Mouse (Mus musculus) neural tube, embryonic 10.5 days (tissue): ENCODE measurements around the gene Yaf2.

Source experiments
- DNase-seq: peaks from one replicate; pipeline ENCODE4 v3.0.0-alpha.2; 2017; ENCODE audit warnings: low spot score; ENCODE audit errors: extremely low spot score

Yaf2 gene

GRCm38 (mm10) chr15:93287628-93288027, 49.1 kb downstream of the Yaf2 start:
- DNase-seq, result no peak

DNA sequence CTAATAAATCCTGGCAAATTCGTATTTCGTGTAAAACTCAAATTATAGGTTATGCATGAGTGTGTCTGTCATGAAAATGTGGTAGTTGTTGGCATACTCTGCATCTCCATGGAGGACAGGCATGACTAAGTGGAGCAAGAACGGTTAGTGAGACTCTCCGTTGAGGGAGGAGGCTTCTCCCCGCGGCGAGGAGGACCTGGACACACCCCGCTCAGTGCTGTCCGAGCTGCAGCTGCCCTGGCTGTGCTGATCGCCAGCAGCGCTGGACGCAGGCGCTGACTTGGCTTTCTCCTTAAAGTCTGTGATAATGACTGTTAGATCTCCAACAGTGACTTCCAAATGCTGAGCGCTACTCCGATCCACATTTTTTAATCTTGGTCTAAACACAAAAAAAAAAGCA, 51.5 kb downstream of the Yaf2 start:
- DNase-seq, result no peak

- DNase-seq, result no peak
Observed at GRCm38 (mm10) chr15:93284326-93284725, 52.4 kb downstream of the Yaf2 start.

- no peak for DNase-seq
Observed at GRCm38 (mm10) chr15:93283349-93283748, 53.4 kb downstream of the Yaf2 start.

- peak; percentile 27 for DNase-seq
Observed at GRCm38 (mm10) chr15:93276276-93276675, 60.5 kb downstream of the Yaf2 start.

DNA sequence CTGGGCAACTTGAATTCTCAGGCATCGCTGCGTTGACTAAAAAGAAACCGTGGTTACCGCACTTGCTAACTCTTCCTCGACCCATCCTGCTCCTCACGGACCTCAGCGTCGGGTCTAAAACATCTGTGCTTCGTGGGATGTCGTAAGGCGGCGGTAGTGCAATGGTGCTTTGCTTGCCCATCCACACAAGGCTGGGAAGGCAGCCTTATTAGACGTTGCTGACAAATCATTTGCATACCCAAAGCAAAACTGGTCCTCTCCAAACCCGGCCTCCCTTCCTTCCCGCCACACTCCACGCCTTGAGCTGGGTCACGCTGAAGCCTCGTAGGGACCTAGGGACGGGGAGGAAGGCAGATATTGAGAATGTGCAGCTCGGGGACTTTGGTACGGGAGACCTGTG, 61.1 kb downstream of the Yaf2 start:
- no peak for DNase-seq

- DNase-seq, result peak; percentile 100
Observed at GRCm38 (mm10) chr15:93274679-93275583, 61.8 kb downstream of the Yaf2 start, which contains the start of gene Gxylt1. Gxylt1 (minus strand) TSS chr15:93275179.

DNA sequence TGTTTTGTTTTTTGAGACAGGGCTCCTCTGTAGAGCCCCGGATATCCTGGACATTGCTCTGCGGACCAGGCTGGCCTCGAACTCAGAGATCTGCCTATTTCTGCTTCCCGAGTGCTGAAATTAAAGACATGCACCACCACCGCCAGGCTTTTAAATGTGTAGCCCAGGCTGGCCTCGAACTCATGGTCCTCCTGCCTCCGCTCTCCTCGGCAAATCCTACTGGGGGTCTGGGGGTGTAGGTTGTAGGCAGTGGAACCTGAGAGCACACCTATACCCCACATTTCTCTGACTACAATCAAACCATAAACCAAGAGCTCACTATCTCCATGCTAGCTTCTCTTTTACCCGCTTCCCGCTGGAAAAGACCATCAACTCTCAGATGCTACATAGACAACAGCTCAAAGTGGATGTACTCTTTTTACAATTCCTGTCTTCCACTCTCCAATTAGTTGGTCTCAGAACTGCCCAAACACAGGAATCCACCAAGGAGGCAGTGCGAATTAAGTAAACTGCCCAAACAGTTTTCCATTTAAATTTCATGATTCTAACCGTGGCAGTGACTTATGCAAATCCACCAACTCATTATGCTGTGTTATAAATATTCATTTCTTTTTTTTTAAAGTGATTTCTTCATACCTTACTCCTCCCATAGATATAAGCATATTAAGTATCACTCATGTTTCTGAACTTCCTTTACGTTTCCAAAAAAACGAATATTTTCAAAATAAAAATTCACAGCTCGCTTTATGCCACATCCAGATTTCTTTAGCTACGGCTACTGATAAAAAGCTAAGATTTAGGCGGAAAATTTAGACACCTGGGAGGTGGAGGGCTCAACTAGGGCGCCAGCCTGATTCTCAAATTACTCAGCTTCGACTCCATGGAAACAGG, 62.7 kb downstream of the Yaf2 start:
- no peak for DNase-seq

DNA sequence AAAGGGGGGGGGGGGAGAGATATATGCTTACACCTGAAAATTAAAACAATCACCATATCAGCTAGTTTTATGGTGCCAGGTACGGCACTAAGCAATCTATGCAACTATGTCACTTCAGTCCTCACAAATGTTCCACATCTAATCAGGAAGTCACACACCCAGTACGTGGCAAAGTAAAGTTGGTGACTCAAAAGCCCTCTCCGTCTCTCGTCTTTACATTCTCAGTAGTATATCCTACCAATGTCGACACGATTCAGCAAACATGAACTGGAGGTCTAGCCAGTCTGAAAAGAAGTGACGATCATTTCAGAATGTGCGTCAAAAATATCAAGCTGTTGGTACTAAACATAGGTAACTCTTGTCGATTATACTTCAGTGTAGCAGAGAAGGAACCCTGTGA, 63.8 kb downstream of the Yaf2 start:
- DNase-seq, result no peak

DNA sequence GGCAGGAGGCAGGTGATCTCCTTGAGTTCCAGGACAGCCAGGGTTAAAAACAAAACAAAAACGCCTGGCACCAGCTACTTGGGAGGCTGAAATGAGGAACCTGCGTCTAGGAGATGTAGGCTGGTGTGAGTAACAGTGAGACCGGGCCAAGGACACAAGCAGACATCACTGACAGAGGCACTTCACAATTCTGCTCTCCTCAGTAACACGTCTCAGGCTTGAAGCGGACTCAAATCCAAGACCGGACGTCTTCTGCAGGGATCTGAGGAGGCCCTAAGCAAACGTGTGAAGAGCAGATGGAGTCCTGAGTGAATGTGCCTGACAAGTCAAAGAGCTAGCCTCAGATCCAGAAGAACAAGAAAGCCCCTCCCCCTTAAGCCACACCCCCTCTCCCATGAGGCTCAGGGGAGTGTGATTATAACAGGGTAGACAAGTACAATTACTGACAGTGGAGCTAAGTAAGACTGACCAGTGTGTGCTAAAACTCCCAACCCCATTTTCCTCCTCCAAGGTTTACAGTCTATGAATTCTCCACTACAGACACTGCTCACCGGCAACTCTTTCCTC, 66.4 kb downstream of the Yaf2 start:
- no peak for DNase-seq

GRCm38 (mm10) chr15:93269572-93269971, 67.2 kb downstream of the Yaf2 start:
- no peak for DNase-seq

- DNase-seq, result no peak
Observed at GRCm38 (mm10) chr15:93268001-93268400, 68.7 kb downstream of the Yaf2 start.

- no peak for DNase-seq
Observed at GRCm38 (mm10) chr15:93267479-93267878, 69.3 kb downstream of the Yaf2 start.

DNA sequence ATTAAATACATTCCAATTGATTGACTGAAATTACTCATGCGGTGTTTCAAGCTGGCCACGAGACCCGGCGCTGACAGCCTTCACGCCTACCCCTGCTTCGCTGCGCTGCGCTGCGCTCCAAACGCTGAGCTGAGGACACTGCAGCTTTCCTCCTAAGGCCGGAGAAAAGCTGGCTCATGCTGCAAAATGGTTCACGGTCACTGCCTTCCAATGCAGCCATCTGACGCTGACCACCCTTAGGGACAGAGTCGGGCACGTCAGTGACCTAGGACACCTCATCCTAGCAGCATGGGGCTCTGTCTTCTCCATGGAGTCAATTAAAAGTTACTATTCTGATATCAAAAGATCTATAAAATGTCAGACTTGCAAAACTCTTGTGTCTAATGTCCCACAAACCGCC, 70.4 kb downstream of the Yaf2 start:
- DNase-seq, result no peak

DNA sequence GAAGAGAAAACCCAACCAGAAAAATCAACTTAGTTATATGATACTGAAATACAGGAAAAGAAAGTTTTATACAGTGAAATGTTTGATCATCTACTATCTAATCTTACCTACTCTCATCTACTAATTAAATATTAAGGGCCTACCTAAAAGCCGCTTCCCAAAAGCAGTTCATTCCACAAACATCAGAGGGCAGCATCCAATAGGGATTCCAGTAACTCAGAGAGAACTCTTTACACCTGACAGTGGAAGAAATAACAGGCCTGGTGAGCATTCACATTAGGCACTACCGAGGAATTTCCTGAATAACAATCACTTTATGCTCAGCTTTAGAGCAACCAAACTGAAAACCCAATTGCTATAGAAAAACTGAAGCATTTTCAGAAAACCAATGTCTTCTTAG, 71.0 kb downstream of the Yaf2 start:
- no peak for DNase-seq

- DNase-seq, result no peak
Observed at GRCm38 (mm10) chr15:93265231-93265630, 71.5 kb downstream of the Yaf2 start.

- no peak for DNase-seq
Observed at GRCm38 (mm10) chr15:93264221-93264620, 72.5 kb downstream of the Yaf2 start.

- DNase-seq, result no peak
Observed at GRCm38 (mm10) chr15:93263566-93263965, 73.2 kb downstream of the Yaf2 start.

DNA sequence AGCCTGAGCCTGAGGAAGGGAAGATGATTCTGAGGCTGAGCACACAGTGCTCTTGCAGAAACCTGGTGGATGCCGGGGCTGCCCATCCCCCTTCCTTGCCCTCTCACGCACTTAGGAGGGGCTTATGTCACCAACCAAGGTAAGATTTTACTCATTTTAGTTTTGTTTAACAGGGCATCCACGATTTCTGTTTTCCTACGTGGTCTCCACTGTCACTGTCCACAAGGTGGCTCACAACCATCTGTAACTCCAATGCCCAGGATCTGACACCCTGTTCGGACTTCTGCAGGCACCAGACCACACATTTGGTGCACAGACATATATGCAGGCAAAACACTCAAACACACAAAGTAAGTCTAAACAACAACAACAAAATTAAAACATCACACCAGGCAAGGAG, 73.9 kb downstream of the Yaf2 start:
- DNase-seq, result no peak

DNA sequence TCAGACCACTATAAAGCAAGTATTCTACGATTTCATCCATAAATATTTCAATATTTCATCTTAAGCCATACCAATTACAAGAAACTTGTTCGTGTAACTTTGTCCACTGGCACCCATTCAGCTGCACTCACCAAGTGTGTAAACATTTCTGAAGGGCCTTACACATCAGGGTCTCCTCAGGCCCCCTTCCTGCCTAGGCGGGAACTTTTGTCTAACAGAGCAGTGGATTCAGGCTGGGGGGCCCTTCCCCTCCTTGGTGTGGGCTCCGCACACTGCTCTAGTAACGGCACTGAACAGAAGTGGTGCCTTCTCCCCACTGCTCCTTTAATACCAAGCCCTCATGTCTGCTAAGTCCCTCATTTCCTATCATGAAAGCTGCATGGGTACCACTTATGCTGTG, 74.5 kb downstream of the Yaf2 start:
- DNase-seq, result no peak

DNA sequence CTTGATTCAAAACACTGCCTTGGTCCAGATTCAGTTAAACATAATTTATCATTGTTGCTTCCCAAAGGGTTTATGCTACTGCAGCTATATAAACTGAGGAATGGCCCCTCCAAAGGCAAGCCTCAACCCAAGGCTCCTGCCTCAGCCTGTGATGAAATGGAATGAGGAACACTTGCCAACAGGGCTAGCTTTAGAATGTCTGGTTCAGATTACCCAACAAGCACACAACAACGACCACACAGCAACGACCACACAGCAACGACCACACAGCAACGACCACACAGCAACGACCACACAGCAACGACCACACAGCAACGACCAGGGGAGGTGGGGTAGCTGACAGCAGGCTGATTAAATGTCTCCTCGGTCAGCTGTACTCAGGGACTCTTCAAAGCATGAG, 76.8 kb downstream of the Yaf2 start:
- DNase-seq, result no peak

GRCm38 (mm10) chr15:93255295-93255694, 81.4 kb downstream of the Yaf2 start:
- no peak for DNase-seq
